Mouse (Mus musculus) neural tube, embryonic 12.5 days (tissue): Measurements from ENCODE around the gene Gm4969. TPM values are rescaled to one million over a fixed set of nuclear protein-coding genes. Genes with fewer than 3 reads are reported as not detected.

Experiments
- ATAC-seq: fragments of 200-750 bp; cut with Nextera tagmentation; 2 replicates; pipeline ENCODE4 v1.8.0; 2017; ENCODE audit warnings: low read depth, mild to moderate bottlenecking, moderate TSS enrichment, moderate library complexity; ENCODE audit not compliant: low FRiP score
- H3K27ac ChIP-seq: fragments of 300-500 bp; sonication (generic); 2 replicates; pipeline ENCODE4 v1.5.1; 2016
- H3K27me3 ChIP-seq: fragments of 300-500 bp; sonication (generic); replicated peaks from 2 replicates; pipeline ENCODE4 v1.6.1; 2016; ENCODE audit warnings: mild to moderate bottlenecking
- H3K36me3 ChIP-seq: fragments of 300-500 bp; sonication (generic); 2 replicates; pipeline ENCODE4 v1.6.1; 2016; ENCODE audit warnings: mild to moderate bottlenecking
- H3K4me1 ChIP-seq: fragments of 300-500 bp; sonication (generic); 2 replicates; pipeline ENCODE4 v1.6.1; 2016
- H3K4me2 ChIP-seq: fragments of 300-500 bp; sonication (generic); replicated peaks from 2 replicates; pipeline ENCODE4 v1.6.1; 2016; ENCODE audit warnings: mild to moderate bottlenecking
- H3K4me3 ChIP-seq: fragments of 300-500 bp; sonication (generic); 2 replicates; pipeline ENCODE4 v1.5.1; 2016
- H3K9ac ChIP-seq: fragments of 300-500 bp; sonication (generic); 2 replicates; pipeline ENCODE4 v1.6.1; 2016; ENCODE audit warnings: mild to moderate bottlenecking
- H3K9me3 ChIP-seq: fragments of 300-500 bp; sonication (generic); 2 replicates; pipeline ENCODE4 v1.6.1; 2016; ENCODE audit warnings: mild to moderate bottlenecking
- WGBS: fragments of 180-500 bp; shearing (Covaris S2); methylation state at CpG from one replicate; pipeline ENCODE4 v1.1.7; 2016; 5-methylcytosine and 5-hydroxymethylcytosine counted together
- polyA plus RNA-seq: library from polyadenylated mRNA; unstranded; fragments of >200 nt; fragmentation: Nextera tagmentation; extraction: Ambion mirVana; gene quantifications from 2 replicates; pipeline ENCODE4 v1.2.1, GENCODE M21; 2016

Gm4969 gene
- polyA plus RNA-seq, 1 experiment from 2014 or later: 1.0 TPM

GRCm38 (mm10) chr7:19100290-19100689, 17.9 kb downstream of the Gm4969 start:
- peaks cover 7% of the 10 kb centered on the region; the same call in 1 of the 2 replicates for H3K36me3 ChIP-seq
- no peak for ATAC-seq
- no peaks in the 10 kb centered on the region for H3K27me3 ChIP-seq
- no peak overlapping the region for H3K9ac ChIP-seq
- H3K9me3 ChIP-seq: no peaks in the 10 kb centered on the region
- WGBS: 86% methylated on average over 1 of the region's 1 CpGs
- H3K4me3 ChIP-seq: no peak overlapping the region
- no peak overlapping the region for H3K27ac ChIP-seq
- peaks cover 22% of the 10 kb centered on the region for H3K4me1 ChIP-seq
- H3K4me2 ChIP-seq: no peak overlapping the region

DNA sequence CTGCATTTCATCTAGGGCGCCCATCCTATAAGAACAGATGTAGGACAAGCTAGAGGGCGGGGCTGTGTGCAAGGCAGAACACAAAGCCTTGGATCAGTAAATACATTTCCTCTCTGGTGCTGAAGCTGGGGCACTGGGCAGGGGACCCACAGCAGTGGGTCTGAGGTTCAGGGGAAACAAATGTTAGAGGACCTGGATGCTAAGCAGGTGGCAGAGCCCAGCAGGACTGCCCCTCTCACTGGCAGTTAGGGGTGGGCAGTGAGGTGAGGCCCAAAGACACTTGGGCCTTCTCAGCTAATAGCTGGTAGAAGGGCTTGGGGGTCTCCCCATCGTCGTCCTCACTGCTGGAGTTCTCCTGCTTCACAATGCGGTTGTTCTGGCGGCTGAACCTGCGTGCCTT, 19.4 kb downstream of the Gm4969 start:
- 63% methylated on average over 7 of the region's 7 CpGs for WGBS
- no peak for ATAC-seq

GRCm38 (mm10) chr7:19097863-19098262, 20.3 kb downstream of the Gm4969 start:
- ATAC-seq: no peak
- H3K4me2 ChIP-seq: no peak overlapping the region
- no peak overlapping the region for H3K4me3 ChIP-seq
- no peaks in the 10 kb centered on the region for H3K9me3 ChIP-seq
- H3K36me3 ChIP-seq: peaks cover 7% of the 10 kb centered on the region; the same call in 1 of the 2 replicates
- H3K4me1 ChIP-seq: peaks cover 45% of the 10 kb centered on the region
- H3K27ac ChIP-seq: no peak overlapping the region
- no peaks in the 10 kb centered on the region for H3K27me3 ChIP-seq
- no peak overlapping the region for H3K9ac ChIP-seq

More for the DNA sequence above, 19.4 kb downstream of the Gm4969 start:
- no peak overlapping the region for H3K27ac ChIP-seq
- H3K9ac ChIP-seq: no peak overlapping the region
- H3K36me3 ChIP-seq: peaks cover 7% of the 10 kb centered on the region; the same call in 1 of the 2 replicates
- H3K4me1 ChIP-seq: peaks cover 35% of the 10 kb centered on the region
- no peaks in the 10 kb centered on the region for H3K27me3 ChIP-seq
- H3K9me3 ChIP-seq: no peaks in the 10 kb centered on the region
- no peak overlapping the region for H3K4me2 ChIP-seq
- no peak overlapping the region for H3K4me3 ChIP-seq

- no peak for ATAC-seq
- Histone ChIP-seq H3K36me3 (peaks cover 10% of the 10 kb centered on the region), H3K27me3 (no peaks in the 10 kb centered on the region), H3K9me3 (no peaks in the 10 kb centered on the region), H3K4me1 (peaks cover 51% of the 10 kb centered on the region), H3K9ac (no peak overlapping the region), H3K4me3 (no peak overlapping the region), H3K4me2 (peak overlapping the region; percentile 98), H3K27ac (no peak overlapping the region)
- WGBS: 78% methylated on average over 2 of the region's 2 CpGs
These were observed 21.0 kb downstream of the Gm4969 start for GRCm38 (mm10) chr7:19097217-19097616.

DNA sequence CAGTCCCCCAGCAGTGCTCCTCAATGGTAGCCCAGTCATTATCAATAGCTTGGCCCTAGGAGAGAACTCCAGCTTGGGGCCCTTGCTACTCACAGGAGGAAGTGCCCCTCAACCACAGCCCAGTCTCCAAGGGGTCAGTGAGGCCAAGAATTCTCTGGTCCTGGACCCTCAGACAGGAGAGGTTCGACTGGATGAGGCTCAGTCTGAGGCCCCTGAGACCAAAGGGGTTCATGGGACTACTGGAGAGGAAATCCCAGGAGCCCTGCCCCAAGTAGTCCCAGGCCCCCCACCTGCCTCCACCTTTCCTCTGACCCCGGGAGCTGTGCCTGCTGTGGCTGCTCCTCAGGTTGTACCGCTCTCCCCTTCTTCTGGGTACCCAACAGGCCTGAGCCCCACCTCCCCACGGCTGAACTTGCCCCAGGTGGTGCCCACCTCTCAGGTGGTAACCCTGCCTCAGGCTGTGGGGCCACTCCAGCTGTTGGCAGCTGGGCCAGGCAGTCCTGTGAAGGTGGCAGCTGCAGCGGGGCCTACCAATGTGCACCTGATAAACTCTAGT, 21.7 kb downstream of the Gm4969 start:
- H3K4me3 ChIP-seq: peak overlapping the region; percentile 66
- WGBS: 54% methylated on average over 5 of the region's 5 CpGs
- H3K4me1 ChIP-seq: peaks cover 59% of the 10 kb centered on the region
- ATAC-seq: no peak
- H3K27ac ChIP-seq: no peak overlapping the region
- peaks cover 6% of the 10 kb centered on the region for H3K27me3 ChIP-seq
- peaks cover 16% of the 10 kb centered on the region for H3K36me3 ChIP-seq
- no peaks in the 10 kb centered on the region for H3K9me3 ChIP-seq
- H3K4me2 ChIP-seq: peak overlapping the region; percentile 98
- peak overlapping the region; percentile 78 for H3K9ac ChIP-seq

DNA sequence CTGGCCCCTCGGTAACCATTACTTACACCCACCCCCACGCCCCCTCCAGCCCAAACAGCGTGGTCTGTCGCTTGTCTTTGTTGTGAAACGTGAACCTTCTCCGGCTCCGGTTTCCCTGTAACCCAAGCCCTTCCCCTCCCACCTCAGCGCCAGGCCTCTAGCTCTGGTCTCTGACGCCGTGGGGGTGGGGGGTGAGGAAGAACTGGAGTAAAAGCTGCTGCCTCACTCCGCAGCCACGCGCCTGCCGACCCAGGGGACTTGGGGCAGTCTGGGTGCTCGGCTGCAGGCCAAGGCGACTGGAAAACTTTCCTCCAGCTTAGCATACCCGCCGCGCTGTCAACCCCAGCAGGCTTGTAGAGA, 22.4 kb downstream of the Gm4969 start:
- Histone ChIP-seq H3K36me3 (peaks cover 20% of the 10 kb centered on the region), H3K4me3 (peak overlapping the region; percentile 66), H3K4me1 (peaks cover 59% of the 10 kb centered on the region), H3K9ac (peak overlapping the region; percentile 78), H3K27me3 (peaks cover 14% of the 10 kb centered on the region), H3K9me3 (no peaks in the 10 kb centered on the region), H3K4me2 (peak overlapping the region; percentile 98), H3K27ac (no peak overlapping the region)
- WGBS: under 1% methylated on average over 19 of the region's 19 CpGs
- no peak for ATAC-seq

GRCm38 (mm10) chr7:19094826-19095750, 23.1 kb downstream of the Gm4969 start:
- peaks cover 59% of the 10 kb centered on the region for H3K4me1 ChIP-seq
- H3K36me3 ChIP-seq: peaks cover 26% of the 10 kb centered on the region
- H3K9me3 ChIP-seq: no peaks in the 10 kb centered on the region
- peaks cover 16% of the 10 kb centered on the region for H3K27me3 ChIP-seq
- under 1% methylated on average over 85 of the region's 87 CpGs for WGBS
- peak overlapping the region; percentile 54 for H3K27ac ChIP-seq
- H3K9ac ChIP-seq: peak overlapping the region; percentile 78
- H3K4me3 ChIP-seq: peak overlapping the region; percentile 66
- no peak for ATAC-seq
- H3K4me2 ChIP-seq: peak overlapping the region; percentile 98

GRCm38 (mm10) chr7:19094471-19094825, 23.7 kb downstream of the Gm4969 start, which contains the start of gene Six5:
Gene Six5, plus strand, starts transcription at chr7:19094594.
- peaks cover 16% of the 10 kb centered on the region for H3K27me3 ChIP-seq
- ATAC-seq: peak; percentile 0; the same call in 1 of the 2 replicates
- WGBS: 2% methylated on average over 19 of the region's 36 CpGs
- H3K9me3 ChIP-seq: no peaks in the 10 kb centered on the region
- peak within 1 kb of the TSS; percentile 98 for H3K4me2 ChIP-seq
- H3K9ac ChIP-seq: peak within 1 kb of the TSS; percentile 78
- H3K27ac ChIP-seq: peak within 1 kb of the TSS; percentile 54
- H3K4me3 ChIP-seq: peak within 1 kb of the TSS; percentile 66
- H3K36me3 ChIP-seq: peaks cover 32% of the 10 kb centered on the region
- H3K4me1 ChIP-seq: peaks cover 59% of the 10 kb centered on the region

GRCm38 (mm10) chr7:19093537-19094385, 24.4 kb downstream of the Gm4969 start:
- peak overlapping the region; percentile 66 for H3K4me3 ChIP-seq
- peak; percentile 83 for ATAC-seq
- peak overlapping the region; percentile 78 for H3K9ac ChIP-seq
- H3K27me3 ChIP-seq: peaks cover 16% of the 10 kb centered on the region
- H3K4me1 ChIP-seq: peaks cover 59% of the 10 kb centered on the region
- peak overlapping the region; percentile 54 for H3K27ac ChIP-seq
- WGBS: under 1% methylated on average over 45 of the region's 45 CpGs
- H3K36me3 ChIP-seq: peaks cover 32% of the 10 kb centered on the region
- H3K9me3 ChIP-seq: no peaks in the 10 kb centered on the region
- peak overlapping the region; percentile 98 for H3K4me2 ChIP-seq

GRCm38 (mm10) chr7:19093174-19093521, 25.0 kb downstream of the Gm4969 start:
- Histone ChIP-seq H3K4me2 (peak overlapping the region; percentile 98), H3K36me3 (peaks cover 36% of the 10 kb centered on the region), H3K9ac (peak overlapping the region; percentile 35), H3K9me3 (no peaks in the 10 kb centered on the region), H3K4me1 (peaks cover 59% of the 10 kb centered on the region), H3K27ac (peak overlapping the region; percentile 2; the same call in 1 of the 2 replicates), H3K4me3 (peak overlapping the region; percentile 66), H3K27me3 (peaks cover 16% of the 10 kb centered on the region)
- WGBS: under 1% methylated on average over 9 of the region's 15 CpGs
- peak; percentile 59 for ATAC-seq

GRCm38 (mm10) chr7:19092381-19093173, 25.6 kb downstream of the Gm4969 start:
- WGBS: 3% methylated on average over 38 of the region's 38 CpGs
- peaks cover 39% of the 10 kb centered on the region for H3K36me3 ChIP-seq
- peaks cover 59% of the 10 kb centered on the region for H3K4me1 ChIP-seq

More at GRCm38 (mm10) chr7:19092381-19093173, 25.6 kb downstream of the Gm4969 start:
- H3K27me3 ChIP-seq: peaks cover 16% of the 10 kb centered on the region
- peak overlapping the region; percentile 35 for H3K9ac ChIP-seq
- no peaks in the 10 kb centered on the region for H3K9me3 ChIP-seq
- peak; percentile 52 for ATAC-seq
- peak overlapping the region; percentile 98 for H3K4me2 ChIP-seq
- peak overlapping the region; percentile 66 for H3K4me3 ChIP-seq
- 0 out of 2 replicates have a peak overlapping the region, but pooled peaks have one; percentile 2 for H3K27ac ChIP-seq
